Mouse (Mus musculus): ENCODE measurements around the gene Cacnb2. TPM values are rescaled to one million over a fixed set of nuclear protein-coding genes. Genes with fewer than 3 reads are reported as not detected.

The Cacnb2 gene
- total RNA-seq, 1 experiment: 0.54 TPM

GRCm38 (mm10) chr2:14860350-14860749 is 257.5 kb downstream of the Cacnb2 start:
- Histone ChIP-seq H3K4me3 (ENCODE audit: insufficient read depth in 1 of 2, low read depth in 1 of 2, low read length in 2 of 2, poor library complexity in 1 of 2, severe bottlenecking in 1 of 2) (no peak overlapping the region), H3K36me3 (ENCODE audit: control insufficient read depth, insufficient read depth, low read length, poor library complexity, severe bottlenecking) (no peaks in the 10 kb centered on the region), H3K4me1 (ENCODE audit: control insufficient read depth in 2 of 2, insufficient read depth in 2 of 2, low read length in 2 of 2, poor library complexity in 1 of 2) (peaks cover 0 to 5% of the 10 kb centered on the region in 2 experiments; a peak in 1 of 4 replicates), H3K9me3 (ENCODE audit: control insufficient read depth, insufficient read depth, low read depth, low read length) (no peaks in the 10 kb centered on the region), H3K27ac (ENCODE audit: insufficient read depth, low read depth, low read length, poor library complexity, severe bottlenecking) (no peak overlapping the region), H3K9ac (ENCODE audit: insufficient read depth, low read depth, low read length, poor library complexity, severe bottlenecking) (no peak overlapping the region)
- no peak for TF ChIP-seq CHD2 (IDR thresholded peaks at IDR 0.05; ENCODE audit: low read depth, low read length)
- TF ChIP-seq HCFC1 (IDR thresholded peaks at IDR 0.05; ENCODE audit: borderline replicate concordance, insufficient read depth, low read length): no peak
- no peak for TF ChIP-seq MAFK (IDR thresholded peaks at IDR 0.05; ENCODE audit: insufficient read depth, low read depth, low read length)
- TF ChIP-seq ZC3H11A (IDR thresholded peaks at IDR 0.05; ENCODE audit: borderline replicate concordance, low read depth, low read length): no peak
- TF ChIP-seq ZNF384 (IDR thresholded peaks at IDR 0.05; ENCODE audit: low read depth, low read length): no peak
- in situ Hi-C loops (cut with MboI; ENCODE audit: low sequenced_read_pairs in 2 of 2, unreplicated experiment in 2 of 2): no loop called here
- DNase-seq (ENCODE audit: low read depth, low spot score): no peak

GRCm38 (mm10) chr2:14861613-14862012 is 258.7 kb downstream of the Cacnb2 start:
- Histone ChIP-seq H3K9ac (ENCODE audit: insufficient read depth, low read depth, low read length, poor library complexity, severe bottlenecking) (no peak overlapping the region), H3K27ac (ENCODE audit: insufficient read depth, low read depth, low read length, poor library complexity, severe bottlenecking) (no peak overlapping the region), H3K4me1 (ENCODE audit: control insufficient read depth in 2 of 2, insufficient read depth in 2 of 2, low read length in 2 of 2, poor library complexity in 1 of 2) (peaks cover 0 to 5% of the 10 kb centered on the region in 2 experiments; a peak in 1 of 4 replicates), H3K36me3 (ENCODE audit: control insufficient read depth, insufficient read depth, low read length, poor library complexity, severe bottlenecking) (no peaks in the 10 kb centered on the region), H3K4me3 (ENCODE audit: insufficient read depth in 1 of 2, low read depth in 1 of 2, low read length in 2 of 2, poor library complexity in 1 of 2, severe bottlenecking in 1 of 2) (no peak overlapping the region), H3K9me3 (ENCODE audit: control insufficient read depth, insufficient read depth, low read depth, low read length) (no peaks in the 10 kb centered on the region)
- no peak for DNase-seq (ENCODE audit: low read depth, low spot score)
- TF ChIP-seq MAFK (IDR thresholded peaks at IDR 0.05; ENCODE audit: insufficient read depth, low read depth, low read length) (no peak), CHD2 (IDR thresholded peaks at IDR 0.05; ENCODE audit: low read depth, low read length) (no peak), ZC3H11A (IDR thresholded peaks at IDR 0.05; ENCODE audit: borderline replicate concordance, low read depth, low read length) (no peak)
- in situ Hi-C loops (cut with MboI; ENCODE audit: low sequenced_read_pairs in 2 of 2, unreplicated experiment in 2 of 2): no loop called here

- DNase-seq (ENCODE audit: low read depth, low spot score): peak; percentile 19
- TF ChIP-seq CHD2 (IDR thresholded peaks at IDR 0.05; ENCODE audit: low read depth, low read length) (no peak), HCFC1 (IDR thresholded peaks at IDR 0.05; ENCODE audit: borderline replicate concordance, insufficient read depth, low read length) (no peak), MAFK (IDR thresholded peaks at IDR 0.05; ENCODE audit: insufficient read depth, low read depth, low read length) (no peak), ZNF384 (IDR thresholded peaks at IDR 0.05; ENCODE audit: low read depth, low read length) (no peak), ZC3H11A (IDR thresholded peaks at IDR 0.05; ENCODE audit: borderline replicate concordance, low read depth, low read length) (no peak)
- Histone ChIP-seq H3K4me3 (ENCODE audit: insufficient read depth in 1 of 2, low read depth in 1 of 2, low read length in 2 of 2, poor library complexity in 1 of 2, severe bottlenecking in 1 of 2) (no peak overlapping the region), H3K9me3 (ENCODE audit: control insufficient read depth, insufficient read depth, low read depth, low read length) (no peaks in the 10 kb centered on the region), H3K36me3 (ENCODE audit: control insufficient read depth, insufficient read depth, low read length, poor library complexity, severe bottlenecking) (no peaks in the 10 kb centered on the region), H3K9ac (ENCODE audit: insufficient read depth, low read depth, low read length, poor library complexity, severe bottlenecking) (no peak overlapping the region), H3K4me1 (ENCODE audit: control insufficient read depth in 2 of 2, insufficient read depth in 2 of 2, low read length in 2 of 2, poor library complexity in 1 of 2) (peaks cover 0 to 5% of the 10 kb centered on the region in 2 experiments; a peak in 1 of 4 replicates), H3K27ac (ENCODE audit: insufficient read depth, low read depth, low read length, poor library complexity, severe bottlenecking) (no peak overlapping the region)
- in situ Hi-C loops (cut with MboI; ENCODE audit: low sequenced_read_pairs in 2 of 2, unreplicated experiment in 2 of 2): no loop called here
Measured at GRCm38 (mm10) chr2:14862981-14863380, 260.1 kb downstream of the Cacnb2 start.

- Histone ChIP-seq H3K36me3 (ENCODE audit: control insufficient read depth, insufficient read depth, low read length, poor library complexity, severe bottlenecking) (no peaks in the 10 kb centered on the region), H3K27ac (ENCODE audit: insufficient read depth, low read depth, low read length, poor library complexity, severe bottlenecking) (no peak overlapping the region), H3K4me3 (ENCODE audit: insufficient read depth in 1 of 2, low read depth in 1 of 2, low read length in 2 of 2, poor library complexity in 1 of 2, severe bottlenecking in 1 of 2) (no peak overlapping the region), H3K4me1 (ENCODE audit: control insufficient read depth in 2 of 2, insufficient read depth in 2 of 2, low read length in 2 of 2, poor library complexity in 1 of 2) (no peaks in the 10 kb centered on the region), H3K9me3 (ENCODE audit: control insufficient read depth, insufficient read depth, low read depth, low read length) (no peaks in the 10 kb centered on the region), H3K9ac (ENCODE audit: insufficient read depth, low read depth, low read length, poor library complexity, severe bottlenecking) (no peak overlapping the region)
- TF ChIP-seq HCFC1 (IDR thresholded peaks at IDR 0.05; ENCODE audit: borderline replicate concordance, insufficient read depth, low read length): no peak
- no peak for TF ChIP-seq ZNF384 (IDR thresholded peaks at IDR 0.05; ENCODE audit: low read depth, low read length)
- TF ChIP-seq ZC3H11A (IDR thresholded peaks at IDR 0.05; ENCODE audit: borderline replicate concordance, low read depth, low read length): no peak
- TF ChIP-seq MAFK (IDR thresholded peaks at IDR 0.05; ENCODE audit: insufficient read depth, low read depth, low read length): no peak
- no peak for TF ChIP-seq CHD2 (IDR thresholded peaks at IDR 0.05; ENCODE audit: low read depth, low read length)
- no peak for DNase-seq (ENCODE audit: low read depth, low spot score)
- in situ Hi-C loops (cut with MboI; ENCODE audit: low sequenced_read_pairs in 2 of 2, unreplicated experiment in 2 of 2): no loop called here
Measured at GRCm38 (mm10) chr2:14873116-14873515, 270.2 kb downstream of the Cacnb2 start.

GRCm38 (mm10) chr2:14873701-14874181 is 270.9 kb downstream of the Cacnb2 start:
- H3K4me1 ChIP-seq (ENCODE audit: control insufficient read depth in 2 of 2, insufficient read depth in 2 of 2, low read length in 2 of 2, poor library complexity in 1 of 2): no peaks in the 10 kb centered on the region
- H3K9ac ChIP-seq (ENCODE audit: insufficient read depth, low read depth, low read length, poor library complexity, severe bottlenecking): no peak overlapping the region
- TF ChIP-seq ZC3H11A (IDR thresholded peaks at IDR 0.05; ENCODE audit: borderline replicate concordance, low read depth, low read length) (no peak), HCFC1 (IDR thresholded peaks at IDR 0.05; ENCODE audit: borderline replicate concordance, insufficient read depth, low read length) (no peak), CHD2 (IDR thresholded peaks at IDR 0.05; ENCODE audit: low read depth, low read length) (no peak), ZNF384 (IDR thresholded peaks at IDR 0.05; ENCODE audit: low read depth, low read length) (no peak), MAFK (IDR thresholded peaks at IDR 0.05; ENCODE audit: insufficient read depth, low read depth, low read length) (no peak)
- no peaks in the 10 kb centered on the region for H3K9me3 ChIP-seq (ENCODE audit: control insufficient read depth, insufficient read depth, low read depth, low read length)
- H3K36me3 ChIP-seq (ENCODE audit: control insufficient read depth, insufficient read depth, low read length, poor library complexity, severe bottlenecking): no peaks in the 10 kb centered on the region
- H3K27ac ChIP-seq (ENCODE audit: insufficient read depth, low read depth, low read length, poor library complexity, severe bottlenecking): no peak overlapping the region
- no peak overlapping the region for H3K4me3 ChIP-seq (ENCODE audit: insufficient read depth in 1 of 2, low read depth in 1 of 2, low read length in 2 of 2, poor library complexity in 1 of 2, severe bottlenecking in 1 of 2)
- DNase-seq (ENCODE audit: low read depth, low spot score): no peak
- in situ Hi-C loops (cut with MboI; ENCODE audit: low sequenced_read_pairs in 2 of 2, unreplicated experiment in 2 of 2): no loop called here

Data from ES-E14 (cell line).